Mouse (Mus musculus): ENCODE data around the gene Rtn4ip1.

DNA sequence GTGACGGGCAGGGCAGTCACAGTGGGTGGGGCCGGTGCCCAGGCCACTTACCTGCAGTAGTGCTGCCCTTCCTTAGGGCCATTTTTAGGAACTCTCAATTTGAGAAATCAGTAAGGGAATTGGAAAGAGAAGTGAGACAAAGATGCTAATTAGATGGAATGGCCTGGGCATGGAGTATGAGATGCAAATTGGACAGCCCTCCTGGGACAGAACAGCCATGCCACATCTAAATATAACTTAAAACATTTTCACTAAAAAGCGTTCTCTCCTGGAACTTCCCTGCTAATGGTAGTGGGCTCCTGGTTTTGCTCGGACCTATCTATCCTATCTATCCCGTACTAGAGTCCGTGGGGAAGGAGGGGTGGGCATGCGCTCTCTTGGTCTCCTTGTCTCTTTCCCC is 3.3 kb upstream of the Rtn4ip1 start:
- TF ChIP-seq CTCF (IDR thresholded peaks at IDR 0.05; ENCODE audit: insufficient read depth, low read depth, low read length) = no peak
- TF ChIP-seq POLR2A (IDR thresholded peaks at IDR 0.05; ENCODE audit: insufficient read depth, low read depth, low read length) = no peak

Measured in olfactory bulb, adult 2 months (tissue).